Mouse (Mus musculus): ENCODE results near the gene Golph3.

DNA sequence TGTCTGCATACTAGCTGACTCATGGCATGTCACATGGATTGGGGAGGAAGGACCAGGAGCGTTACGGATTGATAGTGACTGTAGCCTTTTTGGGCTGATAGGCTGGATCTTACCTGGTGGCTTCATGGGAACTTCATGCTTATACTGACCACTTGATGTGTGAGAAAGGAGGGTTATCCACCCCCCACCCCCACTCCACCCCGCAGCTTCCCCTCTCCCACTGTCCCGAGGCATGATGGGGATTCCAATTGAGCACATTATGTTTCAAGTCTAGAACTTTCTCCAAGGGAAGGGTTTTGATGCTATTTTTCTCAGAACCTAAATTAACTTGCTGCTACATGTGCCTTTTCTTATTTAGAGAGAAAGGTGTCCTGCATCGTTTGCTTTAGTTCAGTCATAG lies 37.1 kb downstream of the Golph3 start:
- TF ChIP-seq EP300 (IDR thresholded peaks at IDR 0.05; ENCODE audit: low read depth) (no peak), CTCF (IDR thresholded peaks at IDR 0.05; ENCODE audit: low read depth) (no peak)

Data from heart, postnatal 0 days (tissue).